Mouse (Mus musculus) hindbrain, embryonic 15.5 days (tissue): ENCODE data around the gene Lrrc4b. TPM values are rescaled to one million over a fixed set of nuclear protein-coding genes. Genes with fewer than 3 reads are reported as not detected.

Source experiments
- ATAC-seq: fragments of 200-750 bp; cut with Nextera tagmentation; 2 replicates; pipeline ENCODE4 v1.8.0; 2017; ENCODE audit warnings: low read depth, moderate number of reproducible peaks, moderate TSS enrichment; ENCODE audit not compliant: low FRiP score
- H3K27ac ChIP-seq: fragments of 300-500 bp; sonication (generic); replicated peaks from 2 replicates; pipeline ENCODE4 v1.5.1; 2015; ENCODE audit warnings: mild to moderate bottlenecking, inconsistent platforms
- H3K27me3 ChIP-seq: fragments of 300-500 bp; sonication (generic); 2 replicates; pipeline ENCODE4 v1.6.1; 2015; ENCODE audit warnings: control low read depth, inconsistent platforms
- H3K36me3 ChIP-seq: fragments of 300-500 bp; sonication (generic); 2 replicates; pipeline ENCODE4 v1.6.1; 2015; ENCODE audit warnings: control low read depth, inconsistent platforms
- H3K4me1 ChIP-seq: fragments of 300-500 bp; sonication (generic); replicated peaks from 2 replicates; pipeline ENCODE4 v1.6.1; 2015; ENCODE audit warnings: control low read depth, inconsistent platforms
- H3K4me2 ChIP-seq: fragments of 300-500 bp; sonication (generic); 2 replicates; pipeline ENCODE4 v1.6.1; 2015; ENCODE audit warnings: moderate library complexity, mild to moderate bottlenecking, inconsistent platforms
- H3K4me3 ChIP-seq: fragments of 300-500 bp; sonication (generic); 2 replicates; pipeline ENCODE4 v1.5.1; 2015; ENCODE audit warnings: mild to moderate bottlenecking, inconsistent platforms
- H3K9ac ChIP-seq: fragments of 300-500 bp; sonication (generic); 2 replicates; pipeline ENCODE4 v1.6.1; 2015; ENCODE audit warnings: inconsistent platforms
- H3K9me3 ChIP-seq: fragments of 300-500 bp; sonication (generic); 2 replicates; pipeline ENCODE4 v1.6.1; 2016; ENCODE audit warnings: control low read depth, inconsistent platforms
- WGBS: fragments of 180-500 bp; shearing (Covaris S2); methylation state at CpG from one replicate; pipeline ENCODE4 v1.1.7; 2015; 5-methylcytosine and 5-hydroxymethylcytosine counted together
- polyA plus RNA-seq: library from polyadenylated mRNA; unstranded; fragments of >200 nt; fragmentation: Nextera tagmentation; extraction: Ambion mirVana; gene quantifications from 2 replicates; pipeline ENCODE4 v1.2.1, GENCODE M21; 2015

The Lrrc4b gene
- polyA plus RNA-seq, 1 experiment from 2014 or later, result 16.9 TPM

DNA sequence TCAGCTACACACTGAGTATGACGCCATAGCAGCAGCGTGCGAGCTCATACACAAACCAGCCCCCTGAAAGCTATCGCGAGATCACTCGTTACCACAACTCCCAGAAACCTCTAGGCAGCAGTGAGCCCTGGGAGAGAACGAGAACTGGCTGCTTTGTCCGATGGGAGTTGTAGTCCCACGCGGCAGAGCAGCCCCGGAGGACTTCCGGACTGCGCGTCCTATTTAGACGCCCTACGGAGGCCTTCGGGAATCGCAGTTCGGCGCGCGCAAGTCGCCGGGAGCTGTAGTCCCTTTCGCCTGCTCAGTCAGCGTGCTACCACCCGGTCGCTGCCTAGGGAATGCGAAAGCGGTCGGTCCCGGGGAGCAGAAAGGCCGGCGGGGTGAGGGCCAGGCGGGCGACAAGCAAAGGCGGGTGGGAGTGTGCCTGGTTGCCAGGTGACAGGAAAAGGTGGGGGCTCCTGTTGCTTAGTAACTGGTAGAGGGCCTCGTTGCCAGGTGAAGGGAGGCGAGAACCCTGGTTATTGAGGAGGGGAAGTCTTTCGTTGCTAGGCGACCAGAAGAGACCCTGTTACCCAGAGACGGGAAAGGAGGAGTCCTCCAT is 39.1 kb downstream of the Lrrc4b start, which contains the start of gene Josd2:
Gene Josd2 (plus strand): TSS at position 170 of the 601 bp plus-strand sequence.
- Histone ChIP-seq H3K9me3 (no peaks in the 10 kb centered on the region), H3K9ac (peak within 1 kb of the TSS; percentile 72), H3K4me2 (peak within 1 kb of the TSS; percentile 59), H3K27me3 (no peaks in the 10 kb centered on the region), H3K27ac (peak within 1 kb of the TSS; percentile 97), H3K4me3 (peak within 1 kb of the TSS; percentile 67), H3K36me3 (peaks cover 4% of the 10 kb centered on the region), H3K4me1 (peaks cover 54% of the 10 kb centered on the region)
- WGBS, result under 1% methylated on average over 42 of the region's 42 CpGs
- ATAC-seq, result peak; percentile 94

- Histone ChIP-seq H3K36me3 (no peaks in the 10 kb centered on the region), H3K27ac (peak overlapping the region; percentile 97), H3K4me1 (peaks cover 53% of the 10 kb centered on the region), H3K4me2 (peak overlapping the region; percentile 59), H3K27me3 (no peaks in the 10 kb centered on the region), H3K9me3 (no peaks in the 10 kb centered on the region), H3K9ac (peak overlapping the region; percentile 72), H3K4me3 (peak overlapping the region; percentile 67)
- ATAC-seq, result no peak
- 43% methylated on average over 15 of the region's 15 CpGs for WGBS
These were observed 39.9 kb downstream of the Lrrc4b start for GRCm38 (mm10) chr7:44468644-44469285.

DNA sequence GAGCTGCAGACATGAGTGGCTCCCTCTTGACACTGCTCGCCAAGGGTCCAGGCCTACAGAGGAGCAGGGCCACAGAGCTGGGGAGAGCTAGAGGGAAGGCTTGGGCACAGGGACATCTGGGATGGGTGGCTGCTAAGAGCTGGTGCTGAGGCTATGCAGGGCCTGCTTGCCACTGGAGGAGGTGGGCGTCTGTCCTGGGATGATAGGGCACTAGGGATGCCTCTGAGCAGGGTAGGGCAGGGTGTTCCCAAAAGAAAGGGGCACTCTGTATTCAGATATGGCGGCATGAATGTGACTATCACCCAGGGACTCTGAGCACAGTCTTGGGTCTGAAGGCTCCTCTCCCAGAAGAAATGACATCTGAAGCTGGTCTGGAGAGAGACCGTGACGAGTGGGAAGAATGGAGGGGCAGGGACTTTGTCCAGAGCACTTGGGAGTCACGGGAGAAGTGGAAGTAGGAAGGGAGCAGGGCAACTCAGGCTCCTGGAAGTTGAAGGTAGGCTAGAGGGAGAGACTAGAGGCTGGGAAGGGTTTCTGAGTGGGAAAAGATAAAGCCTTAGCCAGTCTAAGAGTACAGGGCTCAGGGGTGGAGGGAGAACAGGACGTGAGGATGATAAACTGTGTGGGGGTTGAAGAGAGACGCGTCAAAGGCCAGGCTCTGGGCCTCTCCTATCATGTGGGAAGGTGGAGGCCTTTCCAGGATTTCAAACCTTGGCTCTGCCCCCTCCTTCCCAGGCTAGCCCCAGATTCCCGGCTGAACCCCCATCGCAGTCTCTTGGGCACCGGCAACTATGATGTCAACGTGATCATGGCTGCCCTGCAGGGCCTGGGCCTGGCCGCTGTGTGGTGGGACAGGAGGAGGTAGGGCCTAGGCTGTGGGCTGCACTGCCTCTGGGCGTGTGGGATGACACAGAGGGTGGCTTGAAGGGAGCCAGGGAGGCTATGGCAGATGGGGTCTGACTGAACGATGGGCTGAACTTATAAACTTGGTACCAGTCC is 41.2 kb downstream of the Lrrc4b start:
- H3K4me2 ChIP-seq, result no peak overlapping the region
- no peaks in the 10 kb centered on the region for H3K9me3 ChIP-seq
- no peaks in the 10 kb centered on the region for H3K36me3 ChIP-seq
- ATAC-seq, result no peak
- H3K27me3 ChIP-seq, result no peaks in the 10 kb centered on the region
- peaks cover 52% of the 10 kb centered on the region for H3K4me1 ChIP-seq
- H3K4me3 ChIP-seq, result no peak overlapping the region
- 88% methylated on average over 16 of the region's 16 CpGs for WGBS
- H3K27ac ChIP-seq, result peak overlapping the region; percentile 97
- no peak overlapping the region for H3K9ac ChIP-seq

DNA sequence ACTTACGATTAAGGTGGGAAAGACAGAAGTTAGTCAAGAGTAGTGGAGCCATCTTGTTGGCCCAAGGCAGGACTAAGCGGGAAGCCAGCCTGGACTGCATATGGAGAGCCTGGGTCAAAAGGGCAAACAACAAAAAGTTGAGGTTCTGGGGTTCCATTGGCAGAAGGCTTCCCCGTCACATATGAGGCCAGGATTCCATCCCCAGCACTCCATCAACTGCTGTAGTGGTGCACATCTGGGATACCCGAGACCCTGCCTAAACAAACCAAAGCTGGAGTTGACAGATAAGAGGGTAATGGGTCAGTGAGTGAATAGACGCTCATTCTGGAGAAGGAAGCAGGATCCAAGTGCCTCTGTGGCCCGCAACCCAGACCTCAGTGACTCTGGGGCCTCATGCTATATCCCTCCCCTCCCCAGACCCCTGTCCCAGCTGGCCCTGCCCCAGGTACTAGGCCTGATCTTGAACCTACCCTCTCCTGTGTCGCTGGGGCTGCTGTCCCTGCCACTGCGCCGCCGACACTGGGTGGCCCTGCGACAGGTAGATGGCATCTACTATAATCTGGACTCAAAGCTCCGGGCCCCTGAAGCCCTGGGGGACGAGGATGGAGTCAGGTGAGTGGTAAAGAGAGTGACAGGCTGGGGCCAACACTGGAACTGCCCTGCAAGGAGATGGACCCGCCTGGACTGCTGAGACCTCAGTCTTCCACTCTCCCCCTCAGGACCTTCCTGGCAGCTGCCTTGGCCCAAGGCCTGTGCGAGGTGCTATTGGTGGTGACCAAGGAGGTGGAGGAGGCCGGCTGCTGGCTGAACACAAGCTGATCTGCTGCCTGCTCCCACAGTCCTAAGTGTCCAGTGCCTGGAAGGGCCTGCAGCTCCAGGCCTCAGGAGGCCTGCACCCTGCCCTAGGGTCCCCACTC is 42.1 kb downstream of the Lrrc4b start:
- Histone ChIP-seq H3K9me3 (no peaks in the 10 kb centered on the region), H3K27ac (no peak overlapping the region), H3K4me3 (no peak overlapping the region), H3K4me2 (no peak overlapping the region), H3K27me3 (no peaks in the 10 kb centered on the region), H3K4me1 (peaks cover 49% of the 10 kb centered on the region), H3K9ac (no peak overlapping the region), H3K36me3 (no peaks in the 10 kb centered on the region)
- ATAC-seq, result no peak
- whole genome bisulfite sequencing, result 91% methylated on average over 16 of the region's 16 CpGs

DNA sequence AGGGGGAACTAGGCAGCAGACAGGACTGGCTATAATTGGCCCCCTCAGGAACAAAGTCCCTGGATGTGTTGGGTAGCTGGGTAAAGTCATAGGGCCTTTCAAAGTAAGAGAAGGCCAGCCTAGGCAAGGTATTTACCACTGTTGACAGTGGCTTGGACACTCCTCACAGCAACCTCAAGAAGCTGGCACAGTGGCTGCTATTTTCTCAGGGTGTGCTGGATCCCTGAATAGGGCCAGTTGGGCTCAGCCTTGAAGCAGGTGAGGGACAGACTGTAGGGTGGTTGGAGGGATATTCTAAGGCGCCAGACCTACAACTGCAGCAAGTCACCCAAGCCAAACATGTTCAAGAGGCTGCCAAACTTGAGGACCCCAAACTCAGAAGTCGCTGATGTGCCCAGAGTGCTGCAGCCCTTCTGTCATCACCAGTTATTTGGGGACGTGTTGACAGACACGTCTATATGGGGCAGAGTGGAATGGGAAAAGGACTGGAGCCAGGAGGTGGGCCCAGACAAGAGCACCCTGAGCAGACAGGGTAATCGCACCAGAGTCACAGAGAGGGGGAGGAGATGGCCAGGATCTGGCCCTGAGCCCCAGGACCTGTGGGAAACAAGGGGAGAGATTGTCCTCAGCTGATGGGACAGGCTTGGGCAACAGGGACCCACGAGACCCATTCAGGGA is 43.2 kb downstream of the Lrrc4b start:
- Histone ChIP-seq H3K4me2 (no peak overlapping the region), H3K9me3 (no peaks in the 10 kb centered on the region), H3K36me3 (no peaks in the 10 kb centered on the region), H3K27me3 (no peaks in the 10 kb centered on the region), H3K27ac (no peak overlapping the region), H3K4me1 (peaks cover 43% of the 10 kb centered on the region), H3K4me3 (no peak overlapping the region), H3K9ac (no peak overlapping the region)
- ATAC-seq, result no peak
- WGBS, result 51% methylated on average over 6 of the region's 6 CpGs

- H3K27ac ChIP-seq, result no peak overlapping the region
- H3K27me3 ChIP-seq, result no peaks in the 10 kb centered on the region
These were observed 43.7 kb downstream of the Lrrc4b start for GRCm38 (mm10) chr7:44472558-44472885.

DNA sequence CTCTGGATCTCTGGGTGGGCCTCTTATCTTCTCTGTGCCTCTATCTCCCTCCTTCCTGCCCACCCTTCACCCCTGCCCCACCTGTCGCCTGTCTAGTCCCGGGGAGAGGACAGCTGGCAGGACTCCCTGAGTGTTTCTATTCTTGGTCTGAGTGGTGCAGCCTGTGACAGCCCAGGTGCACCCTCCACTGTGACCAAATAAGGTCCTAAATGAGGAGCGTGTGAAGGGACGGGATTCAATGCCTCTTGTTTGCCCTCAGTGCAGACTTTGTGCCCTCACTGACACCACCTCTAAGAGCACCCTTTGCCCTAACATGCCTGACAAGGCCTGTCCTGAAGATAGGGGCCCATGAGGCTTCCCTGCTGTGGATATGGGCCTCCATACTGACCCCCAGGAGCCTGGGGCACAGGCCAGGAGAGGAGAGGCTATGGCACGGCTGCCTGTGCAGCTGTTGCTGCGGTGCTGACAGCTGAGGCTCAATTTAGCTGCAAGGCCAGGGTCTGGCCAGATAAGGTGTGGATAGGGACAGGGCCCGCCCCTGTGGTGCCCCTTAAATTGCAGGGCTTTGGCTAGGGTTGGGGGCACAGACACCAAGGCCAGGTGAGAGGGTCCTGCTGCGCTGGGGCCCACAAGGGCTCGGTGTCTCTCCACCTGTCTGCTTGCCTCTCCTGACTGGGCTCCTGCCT is 44.3 kb downstream of the Lrrc4b start:
- Histone ChIP-seq H3K27ac (no peak overlapping the region), H3K4me1 (peaks cover 37% of the 10 kb centered on the region), H3K4me2 (no peak overlapping the region), H3K9ac (no peak overlapping the region), H3K9me3 (no peaks in the 10 kb centered on the region), H3K4me3 (no peak overlapping the region), H3K36me3 (no peaks in the 10 kb centered on the region), H3K27me3 (peaks cover 4% of the 10 kb centered on the region; the same call in 1 of the 2 replicates)
- ATAC-seq, result no peak
- 62% methylated on average over 9 of the region's 9 CpGs for WGBS

More at GRCm38 (mm10) chr7:44472558-44472885, 43.7 kb downstream of the Lrrc4b start:
- no peaks in the 10 kb centered on the region for H3K9me3 ChIP-seq
- no peak overlapping the region for H3K9ac ChIP-seq
- ATAC-seq, result no peak
- H3K4me1 ChIP-seq, result peaks cover 38% of the 10 kb centered on the region
- 29% methylated on average over 1 of the region's 1 CpGs for WGBS
- H3K4me2 ChIP-seq, result no peak overlapping the region
- H3K4me3 ChIP-seq, result no peak overlapping the region
- H3K36me3 ChIP-seq, result no peaks in the 10 kb centered on the region

- ATAC-seq, result peak; percentile 77; the same call in 1 of the 2 replicates
- peak overlapping the region; percentile 71 for H3K27ac ChIP-seq
- no peak overlapping the region for H3K9ac ChIP-seq
These were observed 45.6 kb downstream of the Lrrc4b start for GRCm38 (mm10) chr7:44474419-44474818.

GRCm38 (mm10) chr7:44475046-44475614 is 46.3 kb downstream of the Lrrc4b start:
- ATAC-seq, result 0 out of 2 replicates have a peak, but pooled peaks have one; percentile 4
- Histone ChIP-seq H3K9me3 (no peaks in the 10 kb centered on the region), H3K4me3 (no peak overlapping the region), H3K27me3 (peaks cover 11% of the 10 kb centered on the region; the same call in 1 of the 2 replicates), H3K27ac (peak overlapping the region; percentile 52), H3K36me3 (no peaks in the 10 kb centered on the region), H3K9ac (no peak overlapping the region), H3K4me1 (peaks cover 19% of the 10 kb centered on the region), H3K4me2 (no peak overlapping the region)
- WGBS, result 35% methylated on average over 5 of the region's 5 CpGs

More at GRCm38 (mm10) chr7:44474419-44474818, 45.6 kb downstream of the Lrrc4b start:
- Histone ChIP-seq H3K4me3 (no peak overlapping the region), H3K4me1 (peaks cover 24% of the 10 kb centered on the region), H3K27me3 (peaks cover 8% of the 10 kb centered on the region; the same call in 1 of the 2 replicates), H3K36me3 (no peaks in the 10 kb centered on the region), H3K4me2 (no peak overlapping the region), H3K9me3 (no peaks in the 10 kb centered on the region)
- 10% methylated on average over 4 of the region's 4 CpGs for WGBS

DNA sequence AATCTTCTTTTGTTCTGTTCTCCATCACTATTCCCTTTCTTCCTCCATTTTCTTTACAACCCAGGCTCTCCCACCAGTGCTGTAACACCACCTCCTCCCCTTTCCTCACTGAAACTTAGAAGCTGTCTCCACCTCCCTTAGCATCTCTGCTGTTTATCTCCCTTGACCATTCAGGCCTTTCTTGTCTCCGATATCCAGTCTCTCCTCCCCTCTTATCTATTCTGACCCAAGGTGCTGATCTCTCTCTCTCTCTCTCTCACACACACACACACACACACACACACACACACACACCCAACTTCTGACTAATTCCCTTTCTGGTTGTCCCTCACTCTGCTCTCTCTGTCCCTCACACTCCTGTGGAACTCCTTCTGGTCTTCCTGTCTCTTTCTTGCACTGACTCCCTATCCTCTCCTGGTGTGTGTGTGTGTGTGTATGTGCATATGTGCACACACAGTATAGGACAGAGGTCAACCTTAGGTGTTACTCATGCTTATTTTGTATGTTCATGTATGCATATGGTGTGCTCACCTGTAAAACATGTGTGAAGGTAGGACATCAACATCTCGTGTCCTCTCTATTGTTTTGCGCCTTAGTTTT is 54.1 kb downstream of the Lrrc4b start:
- Histone ChIP-seq H3K27me3 (peaks cover 15% of the 10 kb centered on the region; the same call in 1 of the 2 replicates), H3K36me3 (no peaks in the 10 kb centered on the region), H3K9ac (no peak overlapping the region), H3K27ac (no peak overlapping the region), H3K9me3 (no peaks in the 10 kb centered on the region), H3K4me2 (no peak overlapping the region), H3K4me1 (peaks cover 3% of the 10 kb centered on the region; the same call in 1 of the 2 replicates), H3K4me3 (no peak overlapping the region)
- no peak for ATAC-seq
- WGBS, result 84% methylated on average over 3 of the region's 3 CpGs
